Mouse (Mus musculus): Measurements from ENCODE around the gene Ubxn6.
"Not testable (repeated sequence)": the region's sequence is repeated elsewhere in the genome, so short reads cannot be mapped to it uniquely, and the experiment has no call there.

Ubxn6 gene

GRCm38 (mm10) chr17:56074827-56075208 is at the start of gene Ubxn6:
Gene Ubxn6 (minus strand): TSS chr17:56075028.
- DNase-seq (ENCODE audit: low read depth, low spot score) = peak; percentile 95

- no peak for DNase-seq (ENCODE audit: low read depth, low spot score)
These were observed 49.0 kb upstream of the Ubxn6 start for GRCm38 (mm10) chr17:56123681-56124340.

GRCm38 (mm10) chr17:56123161-56123560 is 48.3 kb upstream of the Ubxn6 start:
- no peak for DNase-seq (ENCODE audit: low read depth, low spot score)

- no peak for DNase-seq (ENCODE audit: low read depth, low spot score)
These were observed 47.0 kb upstream of the Ubxn6 start, which contains the start of gene Lrg1 for GRCm38 (mm10) chr17:56121826-56122225. Gene Lrg1 (minus strand): TSS chr17:56122001.

- DNase-seq (ENCODE audit: low read depth, low spot score) = peak; percentile 74
These were observed 45.4 kb upstream of the Ubxn6 start for GRCm38 (mm10) chr17:56119981-56120880.

GRCm38 (mm10) chr17:56119431-56119830 is 44.6 kb upstream of the Ubxn6 start:
- DNase-seq (ENCODE audit: low read depth, low spot score) = no peak

- no peak for DNase-seq (ENCODE audit: low read depth, low spot score)
These were observed 42.5 kb upstream of the Ubxn6 start, which contains the start of gene Plin5 for GRCm38 (mm10) chr17:56117251-56117710. Gene Plin5 (minus strand): TSS chr17:56117596.

GRCm38 (mm10) chr17:56116193-56116592 is 41.4 kb upstream of the Ubxn6 start:
- DNase-seq (ENCODE audit: low read depth, low spot score) = no peak

GRCm38 (mm10) chr17:56112743-56113142 is 37.9 kb upstream of the Ubxn6 start:
- no peak for DNase-seq (ENCODE audit: low read depth, low spot score)

GRCm38 (mm10) chr17:56111864-56112263 is 37.0 kb upstream of the Ubxn6 start:
- peak; percentile 77 for DNase-seq (ENCODE audit: low read depth, low spot score)

- no peak for DNase-seq (ENCODE audit: low read depth, low spot score)
These were observed 36.2 kb upstream of the Ubxn6 start for GRCm38 (mm10) chr17:56111021-56111420.

GRCm38 (mm10) chr17:56110571-56110970 is 35.7 kb upstream of the Ubxn6 start:
- DNase-seq (ENCODE audit: low read depth, low spot score) = peak; percentile 77

GRCm38 (mm10) chr17:56109219-56110051 is 34.6 kb upstream of the Ubxn6 start, which contains the start of gene Plin4:
Gene Plin4 (minus strand): TSS chr17:56109803.
- DNase-seq (ENCODE audit: low read depth, low spot score) = peak; percentile 95

GRCm38 (mm10) chr17:56108334-56109044 is 33.7 kb upstream of the Ubxn6 start:
- peak; percentile 97 for DNase-seq (ENCODE audit: low read depth, low spot score)

GRCm38 (mm10) chr17:56107736-56108135 is 32.9 kb upstream of the Ubxn6 start:
- DNase-seq (ENCODE audit: low read depth, low spot score) = no peak

- no peak for DNase-seq (ENCODE audit: low read depth, low spot score)
These were observed 32.2 kb upstream of the Ubxn6 start for GRCm38 (mm10) chr17:56106981-56107380.

GRCm38 (mm10) chr17:56106436-56106835 is 31.6 kb upstream of the Ubxn6 start:
- not testable (repeated sequence) for DNase-seq (ENCODE audit: low read depth, low spot score)

GRCm38 (mm10) chr17:56104821-56105220 is 30.0 kb upstream of the Ubxn6 start:
- not testable (repeated sequence) for DNase-seq (ENCODE audit: low read depth, low spot score)

- DNase-seq (ENCODE audit: low read depth, low spot score) = no peak
These were observed 28.8 kb upstream of the Ubxn6 start for GRCm38 (mm10) chr17:56103465-56104285.

- peak; percentile 87 for DNase-seq (ENCODE audit: low read depth, low spot score)
These were observed 28.1 kb upstream of the Ubxn6 start for GRCm38 (mm10) chr17:56102927-56103326.
